ENCODE assay signal across 8 mouse cellular contexts in genomic region chr6:5298092-5298554, GRCm38 (mm10). TPM values are rescaled to one million over a fixed set of nuclear protein-coding genes. Genes with fewer than 3 reads are reported as not detected.
DNase-seq lines count a peak whose midpoint lies in the region; ATAC-seq and TF ChIP-seq lines count a peak whose summit lies in the region.

Pon2 (minus strand) TSS chr6:5298455.

- DNase-seq in Muller cell, postnatal 12 days (ENCODE audit: inconsistent ontology term): peak; percentile 94
- DNase-seq in cerebellum, postnatal 14 days: peak; percentile 45 to 58
- peak; percentile 32 to 36 for DNase-seq in frontal cortex, postnatal 36 days (ENCODE audit: low spot score in 2 of 2)
- DNase-seq in hindbrain, embryonic 14.5 days (ENCODE audit: low spot score): peak; percentile 68
- DNase-seq in left cerebral cortex, adult 2 months (ENCODE audit: extremely low spot score in 1 of 2, low spot score in 2 of 2): peak; percentile 54 to 56
- peak; percentile 52 to 53 for DNase-seq in right cerebral cortex, postnatal 10 days (ENCODE audit: low spot score in 2 of 2)
- peak; percentile 77 to 87 for DNase-seq in urinary bladder, postnatal 36 days (ENCODE audit: low spot score in 2 of 2)

- H3K9ac ChIP-seq in hindbrain, embryonic 14.5 days: peak within 1 kb of the TSS; percentile 63

- H3K36me3 ChIP-seq in hindbrain, embryonic 14.5 days (replicated peaks; ENCODE audit: control insufficient read depth, insufficient read depth): no peaks in the 10 kb centered on the region

- intact Hi-C loops in left cerebral cortex, adult 2 months (cut with DNase I): no loop called here

- H3K4me1 ChIP-seq in hindbrain, embryonic 14.5 days (replicated peaks; ENCODE audit: control insufficient read depth, insufficient read depth, low read length): no peaks in the 10 kb centered on the region; the same call in 1 of the 2 replicates

- TF ChIP-seq CTCF in left cerebral cortex, adult 2 months (IDR thresholded peaks at IDR 0.05): no peak

- H3K9me3 ChIP-seq in hindbrain, embryonic 14.5 days (ENCODE audit: control insufficient read depth, low read length): no peaks in the 10 kb centered on the region

- H3K4me3 ChIP-seq in hindbrain, embryonic 14.5 days (replicated peaks; ENCODE audit: low read length): peak within 1 kb of the TSS; percentile 58
- H3K4me3 ChIP-seq in left cerebral cortex, adult 2 months: peak within 1 kb of the TSS; percentile 64

- peaks cover 7% of the 10 kb centered on the region; the same call in 1 of the 2 replicates for H3K27me3 ChIP-seq in hindbrain, embryonic 14.5 days (ENCODE audit: control insufficient read depth, insufficient read depth, low read length)

- H3K27ac ChIP-seq in hindbrain, embryonic 14.5 days: peak within 1 kb of the TSS; percentile 77
- peak within 1 kb of the TSS; percentile 78 for H3K27ac ChIP-seq in left cerebral cortex, adult 2 months

- under 1% methylated on average over 47 of the region's 47 CpGs for WGBS in hindbrain, embryonic 14.5 days

- ATAC-seq in hindbrain, embryonic 14.5 days (ENCODE audit: low FRiP score): peak; percentile 93
- ATAC-seq in megakaryocyte, adult 5-6 weeks (ENCODE audit: poor library complexity, severe bottlenecking): peak; percentile 86

- H3K4me2 ChIP-seq in hindbrain, embryonic 14.5 days (replicated peaks): peak within 1 kb of the TSS; percentile 98

RNA-seq across cellular contexts. Expression of gene Pon2, which starts in this region (rescaled TPM):
- polyA plus RNA-seq in hindbrain, embryonic 14.5 days (2014; fragmentation: Nextera tagmentation; extraction: Ambion mirVana): 27.6 and 31.5 TPM in 2 replicates
- total RNA-seq in left cerebral cortex, adult 2 months (2021): 10 to 100 TPM; 21.0 to 21.2 TPM
- total RNA-seq in megakaryocyte, adult 5-6 weeks (2015): 79.1 and 110 TPM in 2 replicates
- 45.4 and 55.7 TPM in 2 replicates for total RNA-seq in megakaryocyte, adult 5-6 weeks (2017)

Comparison
In these comparisons a context has a peak if more than half of its experiments do, and no peak if none do; other contexts are left out.
1. Peak in every context shown above with its lines: DNase-seq, ATAC-seq, H3K4me3 ChIP-seq and H3K27ac ChIP-seq.
2. DNase-seq: peak in every context shown above with its lines; median percentile 94 in Muller cell, postnatal 12 days; 82 in urinary bladder, postnatal 36 days; 68 in hindbrain, embryonic 14.5 days; 55 in left cerebral cortex, adult 2 months; 52 in right cerebral cortex, postnatal 10 days; 52 in cerebellum, postnatal 14 days; 34 in frontal cortex, postnatal 36 days.